Mouse (Mus musculus) thymus, postnatal 0 days (tissue): ENCODE results near the gene Rufy4. TPM values are rescaled to one million over a fixed set of nuclear protein-coding genes. Genes with fewer than 3 reads are reported as not detected.

Experiments
- polyA plus RNA-seq: library from polyadenylated mRNA; unstranded; fragments of >200 nt; fragmentation: Nextera tagmentation; extraction: Ambion mirVana; gene quantifications from 2 replicates; pipeline ENCODE4 v1.2.1, GENCODE M21; 2015

Rufy4 gene
- polyA plus RNA-seq, 1 experiment from 2014 or later: 0.08 TPM

Other genes with a start within 250 kb of the Rufy4 start
- 12.6 and 13.0 TPM in 2 replicates for gene Tns1, start 1.1 kb upstream of the Rufy4 start, polyA plus RNA-seq
- gene Cxcr2, start 28.4 kb downstream of the Rufy4 start, polyA plus RNA-seq: 0.15 and 0.20 TPM in 2 replicates
- not detected in 2 replicates for gene Cxcr1, start 69.1 kb downstream of the Rufy4 start, polyA plus RNA-seq
- 648 and 659 TPM in 2 replicates for gene Arpc2, start 110.5 kb downstream of the Rufy4 start, polyA plus RNA-seq
- gene Gpbar1, start 153.0 kb downstream of the Rufy4 start, polyA plus RNA-seq: 0.35 and 0.92 TPM in 2 replicates
- 195 and 200 TPM in 2 replicates for gene Aamp, start 159.2 kb downstream of the Rufy4 start, polyA plus RNA-seq
- 84.9 and 93.3 TPM in 2 replicates for gene Pnkd, start 159.4 kb downstream of the Rufy4 start, polyA plus RNA-seq
- 10.9 and 12.2 TPM in 2 replicates for gene Tmbim1, start 180.1 kb downstream of the Rufy4 start, polyA plus RNA-seq
- 0.20 and 0.33 TPM in 2 replicates for gene Catip, start 236.6 kb downstream of the Rufy4 start, polyA plus RNA-seq
- 5.6 and 6.1 TPM in 2 replicates for gene Slc11a1, start 249.7 kb downstream of the Rufy4 start, polyA plus RNA-seq